Mouse (Mus musculus): ENCODE measurements at regions not wholly inside any gene's neighbourhood (a gene's known extent, or its start where the extent isn't known, plus 50 kb on each side); places are given as distances from the start of the nearest gene placed in this dataset.

DNA sequence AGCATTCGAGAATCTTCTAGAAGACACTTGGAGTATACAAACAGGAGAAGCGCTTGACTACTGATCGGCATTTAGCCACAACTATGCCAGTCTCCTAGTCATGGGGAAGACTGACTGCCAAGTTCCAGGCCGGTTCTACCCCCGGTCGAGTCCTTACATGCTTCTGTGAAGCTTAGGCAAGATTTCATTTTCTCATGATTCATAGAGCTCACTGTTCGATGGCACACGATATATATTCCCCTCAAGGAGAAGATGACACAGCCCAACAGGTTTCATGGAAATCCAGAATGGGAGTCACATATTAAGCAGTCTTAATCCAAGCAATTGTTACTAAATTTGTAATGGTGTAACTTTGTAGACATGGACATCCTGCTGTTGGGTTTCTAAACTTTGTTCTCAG is 177.8 kb downstream of the Slc38a4 start:
- Histone ChIP-seq H3K4me3 (replicated peaks; ENCODE audit: control insufficient read depth, low read depth, low read length) (no peak overlapping the region), H3K27ac (ENCODE audit: control insufficient read depth, insufficient read depth, low read depth, low read length, poor library complexity) (no peak overlapping the region), H3K4me1 (ENCODE audit: control insufficient read depth, insufficient read depth, low read length) (no peaks in the 10 kb centered on the region)
- no peak for TF ChIP-seq CTCF (IDR thresholded peaks at IDR 0.05; ENCODE audit: control insufficient read depth, insufficient read depth, low read length)
- no peak for TF ChIP-seq POLR2A (IDR thresholded peaks at IDR 0.05; ENCODE audit: borderline replicate concordance, control insufficient read depth, low read depth, low read length)
- 85% methylated on average over 8 of the region's 8 CpGs for WGBS

DNA sequence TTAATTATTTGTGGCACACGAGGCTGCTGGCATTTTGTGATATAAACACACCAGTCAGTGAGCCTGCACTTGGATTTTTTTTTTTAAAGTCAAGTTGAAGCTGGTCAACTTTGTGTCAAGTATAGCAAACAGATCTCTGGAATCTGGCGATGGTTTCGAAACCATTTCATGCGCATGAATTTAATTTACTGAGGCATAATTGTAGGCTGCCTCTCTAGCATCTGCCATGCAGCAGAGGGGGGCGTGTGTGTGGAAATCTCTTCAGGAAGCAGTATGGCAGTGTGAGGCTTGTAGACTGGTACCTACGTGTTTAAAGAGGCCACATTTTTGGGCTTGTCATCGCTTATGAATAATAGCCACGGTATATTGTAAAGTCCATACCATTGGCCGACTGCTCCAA is 177.7 kb upstream of the Slc38a2 start:
- Histone ChIP-seq H3K4me1 (ENCODE audit: control insufficient read depth, insufficient read depth, low read length) (no peaks in the 10 kb centered on the region), H3K27ac (ENCODE audit: control insufficient read depth, insufficient read depth, low read depth, low read length, poor library complexity) (no peak overlapping the region), H3K4me3 (replicated peaks; ENCODE audit: control insufficient read depth, low read depth, low read length) (no peak overlapping the region)
- WGBS = 83% methylated on average over 9 of the region's 9 CpGs
- no peak for TF ChIP-seq POLR2A (IDR thresholded peaks at IDR 0.05; ENCODE audit: borderline replicate concordance, control insufficient read depth, low read depth, low read length)
- no peak for TF ChIP-seq CTCF (IDR thresholded peaks at IDR 0.05; ENCODE audit: control insufficient read depth, insufficient read depth, low read length)

- 85% methylated on average over 8 of the region's 8 CpGs for whole genome bisulfite sequencing
- Histone ChIP-seq H3K4me3 (replicated peaks; ENCODE audit: control insufficient read depth, low read depth, low read length) (no peak overlapping the region), H3K27ac (ENCODE audit: control insufficient read depth, insufficient read depth, low read depth, low read length, poor library complexity) (no peak overlapping the region), H3K4me1 (ENCODE audit: control insufficient read depth, insufficient read depth, low read length) (no peaks in the 10 kb centered on the region)
- no peak for TF ChIP-seq CTCF (IDR thresholded peaks at IDR 0.05; ENCODE audit: control insufficient read depth, insufficient read depth, low read length)
- TF ChIP-seq POLR2A (IDR thresholded peaks at IDR 0.05; ENCODE audit: borderline replicate concordance, control insufficient read depth, low read depth, low read length) = no peak
Measured at GRCm38 (mm10) chr15:96874145-96874544, 174.6 kb upstream of the Slc38a2 start.

GRCm38 (mm10) chr15:96873562-96873961 is 174.0 kb upstream of the Slc38a2 start:
- WGBS = 85% methylated on average over 7 of the region's 7 CpGs
- Histone ChIP-seq H3K4me1 (ENCODE audit: control insufficient read depth, insufficient read depth, low read length) (no peaks in the 10 kb centered on the region), H3K4me3 (replicated peaks; ENCODE audit: control insufficient read depth, low read depth, low read length) (no peak overlapping the region), H3K27ac (ENCODE audit: control insufficient read depth, insufficient read depth, low read depth, low read length, poor library complexity) (no peak overlapping the region)
- TF ChIP-seq POLR2A (IDR thresholded peaks at IDR 0.05; ENCODE audit: borderline replicate concordance, control insufficient read depth, low read depth, low read length) (no peak), CTCF (IDR thresholded peaks at IDR 0.05; ENCODE audit: control insufficient read depth, insufficient read depth, low read length) (no peak)

GRCm38 (mm10) chr15:96873126-96873525 is 173.6 kb upstream of the Slc38a2 start:
- Histone ChIP-seq H3K4me3 (replicated peaks; ENCODE audit: control insufficient read depth, low read depth, low read length) (no peak overlapping the region), H3K27ac (ENCODE audit: control insufficient read depth, insufficient read depth, low read depth, low read length, poor library complexity) (no peak overlapping the region), H3K4me1 (ENCODE audit: control insufficient read depth, insufficient read depth, low read length) (no peaks in the 10 kb centered on the region)
- 69% methylated on average over 4 of the region's 4 CpGs for WGBS
- TF ChIP-seq CTCF (IDR thresholded peaks at IDR 0.05; ENCODE audit: control insufficient read depth, insufficient read depth, low read length) (no peak), POLR2A (IDR thresholded peaks at IDR 0.05; ENCODE audit: borderline replicate concordance, control insufficient read depth, low read depth, low read length) (no peak)

- TF ChIP-seq CTCF (IDR thresholded peaks at IDR 0.05; ENCODE audit: control insufficient read depth, insufficient read depth, low read length) = no peak
- TF ChIP-seq POLR2A (IDR thresholded peaks at IDR 0.05; ENCODE audit: borderline replicate concordance, control insufficient read depth, low read depth, low read length) = no peak
- 87% methylated on average over 7 of the region's 7 CpGs for WGBS
Measured at GRCm38 (mm10) chr15:96867701-96868100, 168.2 kb upstream of the Slc38a2 start.

DNA sequence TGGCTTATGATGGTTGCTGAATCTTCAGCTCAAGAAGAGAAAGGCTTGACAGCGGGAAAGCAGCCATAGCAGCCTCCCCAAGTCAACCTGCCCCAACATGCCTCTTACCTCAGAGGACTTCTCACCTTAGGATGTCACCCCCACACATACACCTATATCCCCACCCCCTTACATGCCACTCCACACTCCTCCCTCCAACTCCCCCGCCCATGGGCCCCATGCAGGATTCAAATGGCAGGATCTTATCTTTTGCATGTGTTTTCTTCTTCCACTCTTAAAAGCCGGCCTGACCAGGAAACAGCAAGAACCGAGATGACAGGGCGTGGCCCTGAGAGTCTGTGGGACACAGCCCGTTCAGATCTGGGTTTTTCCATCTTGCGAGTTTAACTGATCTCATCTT is 166.4 kb upstream of the Slc38a2 start:
- 79% methylated on average over 7 of the region's 7 CpGs for WGBS
- TF ChIP-seq POLR2A (IDR thresholded peaks at IDR 0.05; ENCODE audit: borderline replicate concordance, control insufficient read depth, low read depth, low read length) (no peak), CTCF (IDR thresholded peaks at IDR 0.05; ENCODE audit: control insufficient read depth, insufficient read depth, low read length) (no peak)
- Histone ChIP-seq H3K27ac (ENCODE audit: control insufficient read depth, insufficient read depth, low read depth, low read length, poor library complexity) (no peak overlapping the region), H3K4me1 (ENCODE audit: control insufficient read depth, insufficient read depth, low read length) (no peaks in the 10 kb centered on the region), H3K4me3 (replicated peaks; ENCODE audit: control insufficient read depth, low read depth, low read length) (no peak overlapping the region)

More at GRCm38 (mm10) chr15:96867701-96868100, 168.2 kb upstream of the Slc38a2 start:
- Histone ChIP-seq H3K4me3 (replicated peaks; ENCODE audit: control insufficient read depth, low read depth, low read length) (no peak overlapping the region), H3K27ac (ENCODE audit: control insufficient read depth, insufficient read depth, low read depth, low read length, poor library complexity) (no peak overlapping the region), H3K4me1 (ENCODE audit: control insufficient read depth, insufficient read depth, low read length) (no peaks in the 10 kb centered on the region)

DNA sequence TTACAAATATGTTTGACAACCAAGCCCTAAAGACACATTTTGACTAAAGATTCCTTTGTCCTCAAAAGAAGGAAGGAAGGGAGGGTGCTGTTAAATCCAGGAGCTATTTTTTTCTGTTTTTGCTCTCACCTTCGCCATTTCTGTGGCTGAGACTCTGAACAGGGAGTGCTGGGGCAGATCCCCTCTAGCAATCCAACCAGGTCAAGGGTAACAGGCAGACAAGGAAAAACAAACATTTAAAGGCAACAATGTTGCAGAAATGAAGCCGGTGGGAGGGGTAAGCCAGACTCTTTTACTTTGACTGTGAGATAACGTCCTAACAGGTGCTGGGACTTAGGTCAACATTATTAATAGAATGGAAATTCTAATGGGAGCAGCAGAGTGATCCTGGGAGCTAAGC is 158.2 kb upstream of the Slc38a2 start:
- Histone ChIP-seq H3K4me1 (ENCODE audit: control insufficient read depth, insufficient read depth, low read length) (no peaks in the 10 kb centered on the region), H3K4me3 (replicated peaks; ENCODE audit: control insufficient read depth, low read depth, low read length) (no peak overlapping the region), H3K27ac (ENCODE audit: control insufficient read depth, insufficient read depth, low read depth, low read length, poor library complexity) (no peak overlapping the region)
- 81% methylated on average over 3 of the region's 3 CpGs for WGBS
- TF ChIP-seq POLR2A (IDR thresholded peaks at IDR 0.05; ENCODE audit: borderline replicate concordance, control insufficient read depth, low read depth, low read length) = no peak
- no peak for TF ChIP-seq CTCF (IDR thresholded peaks at IDR 0.05; ENCODE audit: control insufficient read depth, insufficient read depth, low read length)

Data from bone marrow, adult 2 months (tissue).